8 mouse cellular contexts compared by ENCODE assay signal in the genomic region with DNA sequence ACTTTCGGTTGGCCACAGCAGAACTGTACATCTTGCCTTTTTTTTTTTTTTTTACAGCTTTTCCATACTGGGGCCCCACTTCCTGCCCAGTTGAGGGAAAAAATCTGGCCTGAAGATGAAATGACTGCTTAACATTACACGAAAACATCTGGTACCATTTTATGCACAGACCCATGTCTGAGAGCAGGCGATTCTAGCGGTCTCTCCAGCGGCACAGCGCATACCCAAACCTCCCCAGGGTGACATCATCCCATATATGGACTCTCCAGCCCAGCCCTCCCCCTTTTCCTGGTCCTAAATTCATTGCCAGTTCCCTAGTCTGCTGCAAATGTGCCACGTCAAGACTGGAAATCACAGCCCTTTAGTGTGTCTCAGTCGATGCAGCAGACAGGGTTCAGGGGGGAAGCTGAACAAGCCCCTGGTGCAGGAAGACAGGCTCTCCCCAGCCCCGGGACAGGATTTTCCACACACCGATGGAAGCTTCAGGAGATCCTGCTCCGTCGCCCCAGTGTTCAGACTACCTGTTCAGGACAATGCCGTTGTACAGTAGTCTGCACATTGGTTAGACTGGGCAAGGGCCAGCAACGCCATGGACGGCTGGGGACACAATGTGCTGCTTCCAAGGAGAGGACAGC.
DNase-seq lines count a peak whose midpoint lies in the region; ATAC-seq and TF ChIP-seq lines count a peak whose summit lies in the region.

No protein-coding gene starts in this region.

- peaks cover 5% of the 10 kb centered on the region; the same call in 1 of the 2 replicates for H3K4me1 ChIP-seq in hindbrain, embryonic 14.5 days (replicated peaks; ENCODE audit: control insufficient read depth, insufficient read depth, low read length)
- H3K4me1 ChIP-seq in thymus, adult 2 months (replicated peaks; ENCODE audit: control insufficient read depth, insufficient read depth, low read length): no peaks in the 10 kb centered on the region
- H3K4me1 ChIP-seq in forebrain, embryonic 13.5 days: no peaks in the 10 kb centered on the region

- peak; percentile 64; the same call in 1 of the 2 replicates for ATAC-seq in hindbrain, embryonic 14.5 days (ENCODE audit: low FRiP score)
- no peak for ATAC-seq in monocyte, adult 5-6 weeks (replicated peaks; ENCODE audit: insufficient number of reproducible peaks, low FRiP score, low TSS enrichment, poor library complexity, severe bottlenecking)
- ATAC-seq in forebrain, embryonic 13.5 days: no peak

- H3K4me3 ChIP-seq in gastrocnemius, adult 2 months: peak overlapping the region; percentile 75
- peak overlapping the region; percentile 13 for H3K4me3 ChIP-seq in hindbrain, embryonic 14.5 days (replicated peaks; ENCODE audit: low read length)
- H3K4me3 ChIP-seq in thymus, adult 2 months (ENCODE audit: control insufficient read depth, insufficient read depth, low read length): no peak overlapping the region; the same call in 1 of the 2 replicates
- H3K4me3 ChIP-seq in forebrain, embryonic 13.5 days: no peak overlapping the region

- no peaks in the 10 kb centered on the region for H3K36me3 ChIP-seq in hindbrain, embryonic 14.5 days (replicated peaks; ENCODE audit: control insufficient read depth, insufficient read depth)
- no peaks in the 10 kb centered on the region for H3K36me3 ChIP-seq in thymus, adult 2 months (ENCODE audit: control insufficient read depth, insufficient read depth, low read length)
- H3K36me3 ChIP-seq in forebrain, embryonic 13.5 days (ENCODE audit: poor library complexity, severe bottlenecking): no peaks in the 10 kb centered on the region

- H3K9ac ChIP-seq in hindbrain, embryonic 14.5 days: no peak overlapping the region; the same call in 1 of the 2 replicates
- H3K9ac ChIP-seq in forebrain, embryonic 13.5 days: no peak overlapping the region

- H3K4me2 ChIP-seq in hindbrain, embryonic 14.5 days (replicated peaks): peak overlapping the region; percentile 9; the same call in 1 of the 2 replicates
- H3K4me2 ChIP-seq in forebrain, embryonic 13.5 days: no peak overlapping the region

- WGBS in hindbrain, embryonic 14.5 days: 76% methylated on average over 15 of the region's 15 CpGs
- 79% methylated on average over 15 of the region's 15 CpGs for WGBS in thymus, adult 2 months
- 84% methylated on average over 15 of the region's 15 CpGs for WGBS in forebrain, embryonic 13.5 days

- intact Hi-C loops in gastrocnemius, adult 2 months (cut with DNase I): loop anchor here (10.0 kb wide), 1 partner anchor 213 kb away; no protein-coding TSS in a partner anchor

- H3K9me3 ChIP-seq in hindbrain, embryonic 14.5 days (ENCODE audit: control insufficient read depth, low read length): no peaks in the 10 kb centered on the region
- no peaks in the 10 kb centered on the region for H3K9me3 ChIP-seq in forebrain, embryonic 13.5 days (replicated peaks)

- TF ChIP-seq POLR2A in thymus, adult 2 months (IDR thresholded peaks at IDR 0.05; ENCODE audit: control insufficient read depth, extremely low read depth, insufficient read depth, low read length, poor library complexity): no peak

- DNase-seq in adrenal gland, postnatal 36 days: peak; percentile 15 to 52
- peak; percentile 73 for DNase-seq in gastrocnemius, adult 2 months
- no peak for DNase-seq in hindbrain, embryonic 14.5 days (ENCODE audit: low spot score)
- peak; percentile 56 for DNase-seq in liver
- peak; percentile 60 for DNase-seq in ovary, postnatal 10 days (ENCODE audit: low spot score)
- no peak for DNase-seq in thymus, adult 2 months

- H3K27ac ChIP-seq in gastrocnemius, adult 2 months: peak overlapping the region; percentile 90
- peak overlapping the region; percentile 76 for H3K27ac ChIP-seq in hindbrain, embryonic 14.5 days
- no peak overlapping the region for H3K27ac ChIP-seq in thymus, adult 2 months (ENCODE audit: control insufficient read depth, insufficient read depth, low read length)
- H3K27ac ChIP-seq in forebrain, embryonic 13.5 days: no peak overlapping the region

- no peak for TF ChIP-seq CTCF in gastrocnemius, adult 2 months (IDR thresholded peaks at IDR 0.05)
- no peak for TF ChIP-seq CTCF in thymus, adult 2 months (IDR thresholded peaks at IDR 0.05; ENCODE audit: borderline replicate concordance, control insufficient read depth, extremely low read depth, insufficient read depth, low read length, poor library complexity)

- H3K27me3 ChIP-seq in hindbrain, embryonic 14.5 days (ENCODE audit: control insufficient read depth, insufficient read depth, low read length): 0 out of 2 replicates have a peak, but pooled peaks cover 5% of the 10 kb centered on the region
- no peaks in the 10 kb centered on the region for H3K27me3 ChIP-seq in thymus, adult 2 months (ENCODE audit: control insufficient read depth, insufficient read depth, low read length)
- no peaks in the 10 kb centered on the region for H3K27me3 ChIP-seq in forebrain, embryonic 13.5 days

Comparison
In these comparisons a context has a peak if more than half of its experiments do, and no peak if none do; other contexts are left out.
1. DNase-seq: peak in adrenal gland, postnatal 36 days (2 of 2), gastrocnemius, adult 2 months (single experiment), liver (single experiment) and ovary, postnatal 10 days (single experiment); none in hindbrain, embryonic 14.5 days (single experiment) and thymus, adult 2 months (single experiment).
2. H3K27ac ChIP-seq: peak in gastrocnemius, adult 2 months (single experiment) and hindbrain, embryonic 14.5 days (single experiment); none in thymus, adult 2 months (single experiment) and forebrain, embryonic 13.5 days (single experiment).
3. H3K4me3 ChIP-seq: peak in gastrocnemius, adult 2 months (single experiment) and hindbrain, embryonic 14.5 days (single experiment); none in thymus, adult 2 months (single experiment) and forebrain, embryonic 13.5 days (single experiment).